Mouse (Mus musculus) C2C12 (cell line): ENCODE measurements around the gene Ctdsp1. TPM values are rescaled to one million over a fixed set of nuclear protein-coding genes. Genes with fewer than 3 reads are reported as not detected.

Experiments
- H3K27me3 ChIP-seq: one replicate; pipeline ENCODE4 v1.6.1; 2011; ENCODE audit not compliant: control insufficient read depth, insufficient read depth, insufficient read length
- H3K36me3 ChIP-seq: one replicate; pipeline ENCODE4 v1.6.1; 2011; ENCODE audit not compliant: control insufficient read depth, insufficient read depth
- H3K4me3 ChIP-seq: one replicate; pipeline ENCODE4 v1.5.1; 2011; ENCODE audit warnings: mild to moderate bottlenecking, control low read depth; ENCODE audit not compliant: poor library complexity, insufficient read depth, severe bottlenecking
- H3K79me2 ChIP-seq: one replicate; pipeline ENCODE4 v1.6.1; 2011; ENCODE audit not compliant: control insufficient read depth, insufficient read depth
- H3K79me3 ChIP-seq: one replicate; pipeline ENCODE4 v1.6.1; 2011; ENCODE audit warnings: low read depth, control low read depth
- H3ac ChIP-seq: one replicate; pipeline ENCODE3; 2011; ENCODE audit warnings: low read depth; ENCODE audit not compliant: control insufficient read depth, insufficient read length
- CEBPB ChIP-seq: IDR thresholded peaks from one replicate; pipeline ENCODE4 v1.6.1; 2011; ENCODE audit warnings: low read depth, mild to moderate bottlenecking, control low read depth, moderate library complexity
- CTCF ChIP-seq: IDR thresholded peaks from one replicate; pipeline ENCODE4 v1.5.1; 2011; ENCODE audit not compliant: control insufficient read depth, insufficient read depth, insufficient read length
- FOSL1 ChIP-seq: IDR thresholded peaks from one replicate; pipeline ENCODE4 v1.8.0; 2011; ENCODE audit warnings: mild to moderate bottlenecking, low read length; ENCODE audit not compliant: poor library complexity, insufficient read depth, severe bottlenecking
- MAX ChIP-seq: IDR thresholded peaks from one replicate; pipeline ENCODE4 v1.6.1; 2011; ENCODE audit warnings: mild to moderate bottlenecking, control low read depth
- MYOD1 ChIP-seq: IDR thresholded peaks from one replicate; pipeline ENCODE4 v1.6.1; 2011; ENCODE audit warnings: low read depth; ENCODE audit not compliant: control insufficient read depth, insufficient read length
- MYOG ChIP-seq: IDR thresholded peaks from one replicate; pipeline ENCODE4 v1.6.1; 2011; ENCODE audit not compliant: control insufficient read depth, insufficient read length; ENCODE audit errors: extremely low read depth
- USF1 ChIP-seq: IDR thresholded peaks from one replicate; pipeline ENCODE4 v1.6.1; 2011; ENCODE audit warnings: low read depth, mild to moderate bottlenecking, control low read depth, moderate library complexity
- microRNA-seq: library from miRNA; unstranded; fragments of <30 nt; microRNA quantifications from one replicate; pipeline ENCODE4, GENCODE M21; 2019; ENCODE audit warnings: borderline microRNAs expressed
- polyA plus RNA-seq: library from polyadenylated mRNA; unstranded; fragments of >200 nt; fragmentation: generic; extraction: Trizol; gene quantifications from one replicate; pipeline ENCODE4 v1.2.1, GENCODE M21; 2012; ENCODE audit warnings: missing spikeins

Gene Ctdsp1
- polyA plus RNA-seq, 1 experiment, result 78.7 TPM

GRCm38 (mm10) chr1:74435563-74435962 lies 44.3 kb downstream of the Ctdsp1 start:
- Histone ChIP-seq H3K36me3 (peaks cover 41% of the 10 kb centered on the region), H3K4me3 (no peak overlapping the region), H3K79me3 (no peaks in the 10 kb centered on the region), H3K27me3 (no peaks in the 10 kb centered on the region), H3ac (no peak overlapping the region), H3K79me2 (no peaks in the 10 kb centered on the region)
- no peak for TF ChIP-seq FOSL1
- no peak for TF ChIP-seq MAX
- no peak for TF ChIP-seq MYOG
- no peak for TF ChIP-seq CEBPB
- TF ChIP-seq USF1, result no peak
- TF ChIP-seq CTCF, result no peak
- no peak for TF ChIP-seq MYOD1

DNA sequence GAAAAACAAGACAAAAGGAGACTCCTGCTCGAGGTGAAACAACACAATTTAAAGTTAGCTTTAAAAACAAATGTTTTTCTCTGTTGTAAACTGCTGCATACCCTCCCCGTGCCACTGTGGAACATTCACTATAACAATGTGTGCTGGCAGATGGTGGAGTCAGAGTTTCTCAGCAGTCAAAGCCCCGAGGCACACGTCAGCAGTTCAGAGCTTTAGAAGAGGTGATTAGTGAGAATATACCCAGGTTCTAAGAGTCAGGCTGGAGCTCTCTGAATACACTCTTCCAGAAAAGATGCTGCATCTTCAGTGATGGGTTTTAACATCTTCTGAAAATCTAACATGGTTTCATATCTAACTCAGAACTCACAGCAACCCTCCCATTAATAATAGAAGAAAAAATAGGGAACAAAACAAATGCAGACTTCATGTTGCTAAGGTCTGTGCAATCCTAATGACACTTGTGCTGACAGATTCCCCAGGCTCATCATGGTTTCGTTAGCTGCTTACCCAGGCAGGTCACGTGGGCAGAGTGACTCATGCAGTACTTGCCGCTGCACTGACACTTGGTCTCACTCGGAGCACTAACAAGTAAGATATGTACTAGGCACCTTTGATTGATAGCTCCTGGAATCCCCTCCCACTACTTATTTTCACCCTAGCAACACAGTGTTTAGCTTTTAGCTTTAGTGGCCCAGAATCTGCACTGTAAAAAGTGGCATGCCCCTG lies 46.6 kb downstream of the Ctdsp1 start:
- Histone ChIP-seq H3K36me3 (peaks cover 59% of the 10 kb centered on the region), H3K27me3 (no peaks in the 10 kb centered on the region), H3ac (no peak overlapping the region), H3K4me3 (no peak overlapping the region), H3K79me2 (no peaks in the 10 kb centered on the region), H3K79me3 (no peaks in the 10 kb centered on the region)
- TF ChIP-seq MYOG (no peak), MYOD1 (no peak), MAX (peak; percentile 59), CEBPB (no peak), FOSL1 (peak; percentile 15), USF1 (peak; percentile 100), CTCF (no peak)

DNA sequence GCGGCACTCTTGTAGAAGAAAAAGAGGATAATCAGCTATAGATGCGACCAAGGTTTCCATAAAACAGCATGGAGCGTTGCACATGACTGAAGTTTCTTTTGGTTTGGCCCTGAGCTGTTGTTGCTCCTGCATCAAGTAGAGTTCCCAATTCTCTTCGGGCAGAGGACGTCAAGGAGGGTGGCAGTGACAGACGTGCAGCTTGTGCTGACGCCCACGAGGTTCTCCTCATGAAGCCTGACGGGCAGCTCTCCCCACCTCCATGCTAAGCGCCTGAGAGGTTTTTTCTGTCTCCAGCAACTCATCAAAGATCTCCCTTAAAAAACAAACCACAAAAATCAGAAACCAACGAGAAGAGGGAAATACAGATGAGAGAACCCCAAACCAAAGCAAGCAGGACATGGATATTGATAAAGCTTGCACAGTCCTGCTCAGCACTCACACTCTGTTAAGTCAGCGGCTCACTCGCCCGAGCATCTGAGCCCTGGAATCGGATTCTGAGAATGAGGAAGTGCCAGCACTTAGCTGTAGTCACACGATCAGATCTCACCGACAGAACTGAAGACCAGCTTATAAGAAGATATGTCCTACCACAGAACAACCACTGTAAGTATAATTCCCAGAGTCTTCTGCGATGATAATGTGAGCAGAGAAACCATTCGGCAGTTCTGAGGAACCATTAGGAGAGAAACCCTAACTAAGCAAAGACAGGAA lies 48.0 kb downstream of the Ctdsp1 start:
- TF ChIP-seq CTCF (no peak), USF1 (no peak), MAX (no peak), MYOD1 (no peak), FOSL1 (no peak), CEBPB (no peak), MYOG (no peak)

GRCm38 (mm10) chr1:74444538-74444937 lies 53.2 kb downstream of the Ctdsp1 start:
- no peak overlapping the region for H3K4me3 ChIP-seq
- no peaks in the 10 kb centered on the region for H3K27me3 ChIP-seq
- peaks cover 66% of the 10 kb centered on the region for H3K36me3 ChIP-seq
- TF ChIP-seq MAX, result no peak
- TF ChIP-seq MYOG, result no peak
- TF ChIP-seq CEBPB, result no peak
- TF ChIP-seq MYOD1, result no peak
- no peak for TF ChIP-seq CTCF
- no peak for TF ChIP-seq FOSL1
- no peak for TF ChIP-seq USF1
- no peaks in the 10 kb centered on the region for H3K79me3 ChIP-seq
- no peak overlapping the region for H3ac ChIP-seq
- no peaks in the 10 kb centered on the region for H3K79me2 ChIP-seq

More for the DNA sequence above, 48.0 kb downstream of the Ctdsp1 start:
- H3K36me3 ChIP-seq, result peaks cover 63% of the 10 kb centered on the region
- no peaks in the 10 kb centered on the region for H3K27me3 ChIP-seq
- H3K4me3 ChIP-seq, result no peak overlapping the region
- H3K79me3 ChIP-seq, result no peaks in the 10 kb centered on the region
- H3ac ChIP-seq, result no peak overlapping the region
- no peaks in the 10 kb centered on the region for H3K79me2 ChIP-seq

Small RNA genes within 50 kb of the gene (microRNA-seq; reads per million reads assigned to microRNA genes)
- 16,415 reads per million, percentile 97 among the genes with 10 or more reads in this experiment for gene Mir26b

Other genes starting within 250 kb of the Ctdsp1 start
- 0.04 TPM for gene Cxcr2, start 237.5 kb upstream of the Ctdsp1 start, polyA plus RNA-seq
- not detected for gene Cxcr1, start 196.9 kb upstream of the Ctdsp1 start, polyA plus RNA-seq
- gene Arpc2, start 155.4 kb upstream of the Ctdsp1 start, polyA plus RNA-seq, result 281 TPM
- gene Gpbar1, start 113.0 kb upstream of the Ctdsp1 start, polyA plus RNA-seq, result not detected
- gene Aamp, start 106.8 kb upstream of the Ctdsp1 start, polyA plus RNA-seq, result 123 TPM
- gene Pnkd, start 106.6 kb upstream of the Ctdsp1 start, polyA plus RNA-seq, result 68.0 TPM
- gene Tmbim1, start 85.9 kb upstream of the Ctdsp1 start, polyA plus RNA-seq, result 38.1 TPM
- not detected for gene Catip, start 29.4 kb upstream of the Ctdsp1 start, polyA plus RNA-seq
- gene Slc11a1, start 16.3 kb upstream of the Ctdsp1 start, polyA plus RNA-seq, result 2.2 TPM
- 0.02 TPM for gene Vil1, start 17.9 kb downstream of the Ctdsp1 start, polyA plus RNA-seq
- 52.4 TPM for gene Cnot9, start 114.5 kb downstream of the Ctdsp1 start, polyA plus RNA-seq
- gene Plcd4, start 151.4 kb downstream of the Ctdsp1 start, polyA plus RNA-seq, result 0.33 TPM
- 4.9 TPM for gene Usp37, start 152.8 kb downstream of the Ctdsp1 start, polyA plus RNA-seq
- gene Zfp142, start 196.7 kb downstream of the Ctdsp1 start, polyA plus RNA-seq, result 8.6 TPM
- gene Bcs1l, start 196.8 kb downstream of the Ctdsp1 start, polyA plus RNA-seq, result 19.9 TPM
- 28.3 TPM for gene Rnf25, start 209.9 kb downstream of the Ctdsp1 start, polyA plus RNA-seq
- 2.7 TPM for gene Stk36, start 209.9 kb downstream of the Ctdsp1 start, polyA plus RNA-seq